In genomic region chr6:145179665-145180064, GRCm38 (mm10) we compare ENCODE assay signal across 9 mouse cellular contexts. TPM values are rescaled to one million over a fixed set of nuclear protein-coding genes. Genes with fewer than 3 reads are reported as not detected.
DNase-seq lines count a peak whose midpoint lies in the region; ATAC-seq lines count a peak whose summit lies in the region.
"Had no signal": no experiment of that assay in that cellular context is flagged by ENCODE, and none has a peak within 500 bp of the region (broad histone marks: within the 10 kb centered on the region; RNA-seq: fewer than 3 reads in every experiment).

No protein-coding gene starts in this region.

- DNase-seq in intestine, embryonic 14.5 days (ENCODE audit: low spot score), result peak; percentile 69
- DNase-seq in CD4-positive helper T cell, adult 2 months (ENCODE audit: low read depth, low spot score), result peak; percentile 68
- DNase-seq in adrenal gland, adult (ENCODE audit: inconsistent age in 2 of 2, low spot score in 1 of 2), result peak; percentile 42 to 79
- peak; percentile 72 for DNase-seq in embryonic facial prominence, embryonic 10.5 days (ENCODE audit: low spot score)
- peak; percentile 82 for DNase-seq in kidney, postnatal 10 days
- peak; percentile 66 for DNase-seq in mesoderm, embryonic 11.5 days (ENCODE audit: low read depth, low spot score)
- peak; percentile 78 to 82 for DNase-seq in thymus, postnatal 36 days

- ATAC-seq in intestine, embryonic 14.5 days (replicated peaks; ENCODE audit: low FRiP score, low TSS enrichment, low read depth), result no peak
- no peak for ATAC-seq in intestine, embryonic 15.5 days

- no peaks in the 10 kb centered on the region for H3K9me3 ChIP-seq in intestine, embryonic 14.5 days (ENCODE audit: control insufficient read depth, low read length)
- H3K9me3 ChIP-seq in intestine, embryonic 15.5 days, result no peaks in the 10 kb centered on the region
- no peaks in the 10 kb centered on the region for H3K9me3 ChIP-seq in embryonic facial prominence, embryonic 10.5 days

- no peak overlapping the region for H3K9ac ChIP-seq in intestine, embryonic 14.5 days (ENCODE audit: low read length)
- H3K9ac ChIP-seq in intestine, embryonic 15.5 days, result no peak overlapping the region

- no peaks in the 10 kb centered on the region for H3K27me3 ChIP-seq in intestine, embryonic 14.5 days (replicated peaks; ENCODE audit: control insufficient read depth, insufficient read depth, low read length)
- H3K27me3 ChIP-seq in intestine, embryonic 15.5 days (replicated peaks), result no peaks in the 10 kb centered on the region; the same call in 1 of the 2 replicates
- H3K27me3 ChIP-seq in embryonic facial prominence, embryonic 10.5 days (replicated peaks; ENCODE audit: low read depth, poor library complexity, severe bottlenecking), result peaks cover 42% of the 10 kb centered on the region

- H3K4me2 ChIP-seq in intestine, embryonic 14.5 days (ENCODE audit: low read length), result no peak overlapping the region
- H3K4me2 ChIP-seq in intestine, embryonic 15.5 days (replicated peaks), result no peak overlapping the region

- no peaks in the 10 kb centered on the region for H3K36me3 ChIP-seq in intestine, embryonic 14.5 days (ENCODE audit: control insufficient read depth, insufficient read depth, low read length)
- no peaks in the 10 kb centered on the region for H3K36me3 ChIP-seq in intestine, embryonic 15.5 days
- no peaks in the 10 kb centered on the region for H3K36me3 ChIP-seq in embryonic facial prominence, embryonic 10.5 days (replicated peaks)

- no peak overlapping the region for H3K27ac ChIP-seq in intestine, embryonic 14.5 days (ENCODE audit: low read depth)
- H3K27ac ChIP-seq in intestine, embryonic 15.5 days, result no peak overlapping the region
- no peak overlapping the region for H3K27ac ChIP-seq in embryonic facial prominence, embryonic 10.5 days (replicated peaks)

- 42% methylated on average over 6 of the region's 6 CpGs for WGBS in intestine, embryonic 14.5 days
- 45% methylated on average over 6 of the region's 6 CpGs for WGBS in intestine, embryonic 15.5 days
- 28% methylated on average over 6 of the region's 6 CpGs for WGBS in embryonic facial prominence, embryonic 10.5 days

- H3K4me1 ChIP-seq in intestine, embryonic 14.5 days (replicated peaks; ENCODE audit: control insufficient read depth, insufficient read depth, low read length), result peaks cover 7% of the 10 kb centered on the region; the same call in 1 of the 2 replicates
- H3K4me1 ChIP-seq in intestine, embryonic 15.5 days (replicated peaks), result peaks cover 9% of the 10 kb centered on the region
- peaks cover 31% of the 10 kb centered on the region for H3K4me1 ChIP-seq in embryonic facial prominence, embryonic 10.5 days

- H3K4me3 ChIP-seq in intestine, embryonic 14.5 days (ENCODE audit: low read depth, low read length), result no peak overlapping the region
- no peak overlapping the region for H3K4me3 ChIP-seq in intestine, embryonic 15.5 days (replicated peaks)
- no peak overlapping the region for H3K4me3 ChIP-seq in embryonic facial prominence, embryonic 10.5 days
- H3K4me3 ChIP-seq: erythroblast, embryonic 14.5 days had no signal

RNA-seq across cellular contexts. Expression of gene Casc1, which starts 31.1 kb away (rescaled TPM):
- 0.43 and 0.47 TPM in 2 replicates for polyA plus RNA-seq in intestine, embryonic 14.5 days (2014; fragmentation: Nextera tagmentation; extraction: Ambion mirVana)
- polyA plus RNA-seq in intestine, embryonic 15.5 days (2015; fragmentation: Nextera tagmentation; extraction: Ambion mirVana), result 0.14 and 0.20 TPM in 2 replicates
- polyA plus RNA-seq in embryonic facial prominence, embryonic 10.5 days (2016; fragmentation: Nextera tagmentation; extraction: Ambion mirVana), result 0.32 and 0.40 TPM in 2 replicates
- polyA plus RNA-seq: erythroblast, embryonic 14.5 days had no signal

RNA-seq across cellular contexts. Expression of gene Etfrf1, which starts 31.3 kb away (rescaled TPM):
- 28.7 and 34.8 TPM in 2 replicates for polyA plus RNA-seq in intestine, embryonic 14.5 days (2014; fragmentation: Nextera tagmentation; extraction: Ambion mirVana)
- polyA plus RNA-seq in intestine, embryonic 15.5 days (2015; fragmentation: Nextera tagmentation; extraction: Ambion mirVana), result 42.8 and 43.1 TPM in 2 replicates
- polyA plus RNA-seq in embryonic facial prominence, embryonic 10.5 days (2016; fragmentation: Nextera tagmentation; extraction: Ambion mirVana), result 27.6 and 29.8 TPM in 2 replicates
